Mouse (Mus musculus): ENCODE results near the gene Gpatch8. TPM values are rescaled to one million over a fixed set of nuclear protein-coding genes. Genes with fewer than 3 reads are reported as not detected.

Gene Gpatch8
- polyA plus RNA-seq, 1 experiment from 2014 or later = 25.1 TPM

- H3K9ac ChIP-seq (ENCODE audit: low read depth, low read length) = peak overlapping the region; percentile 94
- H3K4me2 ChIP-seq (ENCODE audit: low read length) = peak overlapping the region; percentile 94
- TF ChIP-seq CTCF (IDR thresholded peaks at IDR 0.05; ENCODE audit: low read depth) = no peak
- DNase-seq (ENCODE audit: low spot score) (peak; percentile 73), ATAC-seq (replicated peaks; ENCODE audit: low FRiP score, low read depth) (0 out of 2 replicates have a peak, but pooled peaks have one; percentile 1)
- peak overlapping the region; percentile 93 for H3K4me3 ChIP-seq (replicated peaks; ENCODE audit: low read depth, low read length)
- no peaks in the 10 kb centered on the region for H3K9me3 ChIP-seq (replicated peaks; ENCODE audit: low read length)
- H3K27me3 ChIP-seq (ENCODE audit: insufficient read depth, low read length) = no peaks in the 10 kb centered on the region
- peak overlapping the region; percentile 85 for H3K27ac ChIP-seq
- WGBS = 10% methylated on average over 7 of the region's 7 CpGs
- peaks cover 23% of the 10 kb centered on the region for H3K4me1 ChIP-seq (replicated peaks; ENCODE audit: insufficient read depth, low read length)
- peaks cover 9% of the 10 kb centered on the region; the same call in 1 of the 2 replicates for H3K36me3 ChIP-seq (ENCODE audit: insufficient read depth, low read length)
These were observed 110.3 kb downstream of the Gpatch8 start for GRCm38 (mm10) chr11:102445891-102446361.

GRCm38 (mm10) chr11:102445264-102445890, 110.8 kb downstream of the Gpatch8 start:
- Histone ChIP-seq H3K36me3 (ENCODE audit: insufficient read depth, low read length) (peaks cover 9% of the 10 kb centered on the region; the same call in 1 of the 2 replicates), H3K9me3 (replicated peaks; ENCODE audit: low read length) (no peaks in the 10 kb centered on the region), H3K4me2 (ENCODE audit: low read length) (peak overlapping the region; percentile 94), H3K27me3 (ENCODE audit: insufficient read depth, low read length) (no peaks in the 10 kb centered on the region), H3K27ac (peak overlapping the region; percentile 85), H3K4me1 (replicated peaks; ENCODE audit: insufficient read depth, low read length) (peaks cover 23% of the 10 kb centered on the region), H3K4me3 (replicated peaks; ENCODE audit: low read depth, low read length) (peak overlapping the region; percentile 93; the same call in 1 of the 2 replicates), H3K9ac (ENCODE audit: low read depth, low read length) (no peak overlapping the region; the same call in 1 of the 2 replicates)
- no peak for TF ChIP-seq CTCF (IDR thresholded peaks at IDR 0.05; ENCODE audit: low read depth)
- 11% methylated on average over 10 of the region's 10 CpGs for whole genome bisulfite sequencing
- DNase-seq (ENCODE audit: low spot score) (peak; percentile 83), ATAC-seq (replicated peaks; ENCODE audit: low FRiP score, low read depth) (peak; percentile 34)

- Histone ChIP-seq H3K27ac (no peak overlapping the region), H3K4me1 (replicated peaks; ENCODE audit: insufficient read depth, low read length) (peaks cover 23% of the 10 kb centered on the region), H3K36me3 (ENCODE audit: insufficient read depth, low read length) (peaks cover 13% of the 10 kb centered on the region), H3K4me3 (replicated peaks; ENCODE audit: low read depth, low read length) (no peak overlapping the region), H3K9ac (ENCODE audit: low read depth, low read length) (no peak overlapping the region), H3K9me3 (replicated peaks; ENCODE audit: low read length) (no peaks in the 10 kb centered on the region), H3K27me3 (ENCODE audit: insufficient read depth, low read length) (no peaks in the 10 kb centered on the region), H3K4me2 (ENCODE audit: low read length) (peak overlapping the region; percentile 94)
- ATAC-seq (replicated peaks; ENCODE audit: low FRiP score, low read depth) = no peak
- DNase-seq (ENCODE audit: low spot score) = no peak
- TF ChIP-seq CTCF (IDR thresholded peaks at IDR 0.05; ENCODE audit: low read depth) = no peak
- 8% methylated on average over 6 of the region's 6 CpGs for WGBS
These were observed 111.4 kb downstream of the Gpatch8 start for GRCm38 (mm10) chr11:102444781-102445180.

GRCm38 (mm10) chr11:102444321-102444720, 111.9 kb downstream of the Gpatch8 start:
- no peak overlapping the region for H3K27ac ChIP-seq
- H3K9me3 ChIP-seq (replicated peaks; ENCODE audit: low read length) = no peaks in the 10 kb centered on the region
- H3K27me3 ChIP-seq (ENCODE audit: insufficient read depth, low read length) = no peaks in the 10 kb centered on the region
- peaks cover 23% of the 10 kb centered on the region for H3K4me1 ChIP-seq (replicated peaks; ENCODE audit: insufficient read depth, low read length)
- H3K4me3 ChIP-seq (replicated peaks; ENCODE audit: low read depth, low read length) = no peak overlapping the region
- peaks cover 16% of the 10 kb centered on the region for H3K36me3 ChIP-seq (ENCODE audit: insufficient read depth, low read length)
- no peak for ATAC-seq (replicated peaks; ENCODE audit: low FRiP score, low read depth)
- no peak overlapping the region for H3K4me2 ChIP-seq (ENCODE audit: low read length)
- WGBS = 83% methylated on average over 3 of the region's 3 CpGs
- no peak for DNase-seq (ENCODE audit: low spot score)
- TF ChIP-seq CTCF (IDR thresholded peaks at IDR 0.05; ENCODE audit: low read depth) = no peak
- no peak overlapping the region for H3K9ac ChIP-seq (ENCODE audit: low read depth, low read length)

- H3K4me1 ChIP-seq (replicated peaks; ENCODE audit: insufficient read depth, low read length) = peaks cover 23% of the 10 kb centered on the region
- H3K27ac ChIP-seq = no peak overlapping the region
- ATAC-seq (replicated peaks; ENCODE audit: low FRiP score, low read depth) = no peak
- H3K9ac ChIP-seq (ENCODE audit: low read depth, low read length) = no peak overlapping the region
- TF ChIP-seq CTCF (IDR thresholded peaks at IDR 0.05; ENCODE audit: low read depth) = no peak
- no peaks in the 10 kb centered on the region for H3K27me3 ChIP-seq (ENCODE audit: insufficient read depth, low read length)
- WGBS = 63% methylated on average over 12 of the region's 12 CpGs
- H3K9me3 ChIP-seq (replicated peaks; ENCODE audit: low read length) = no peaks in the 10 kb centered on the region
- H3K4me3 ChIP-seq (replicated peaks; ENCODE audit: low read depth, low read length) = no peak overlapping the region
- no peak overlapping the region for H3K4me2 ChIP-seq (ENCODE audit: low read length)
- no peak for DNase-seq (ENCODE audit: low spot score)
- H3K36me3 ChIP-seq (ENCODE audit: insufficient read depth, low read length) = peaks cover 19% of the 10 kb centered on the region
These were observed 112.5 kb downstream of the Gpatch8 start for GRCm38 (mm10) chr11:102443740-102444139.

- H3K36me3 ChIP-seq (ENCODE audit: insufficient read depth, low read length) = peaks cover 19% of the 10 kb centered on the region
- no peak overlapping the region for H3K4me2 ChIP-seq (ENCODE audit: low read length)
- WGBS = 84% methylated on average over 6 of the region's 6 CpGs
- peaks cover 33% of the 10 kb centered on the region for H3K4me1 ChIP-seq (replicated peaks; ENCODE audit: insufficient read depth, low read length)
- H3K27me3 ChIP-seq (ENCODE audit: insufficient read depth, low read length) = no peaks in the 10 kb centered on the region
- no peaks in the 10 kb centered on the region for H3K9me3 ChIP-seq (replicated peaks; ENCODE audit: low read length)
- ATAC-seq (replicated peaks; ENCODE audit: low FRiP score, low read depth) (no peak), DNase-seq (ENCODE audit: low spot score) (no peak)
- no peak overlapping the region for H3K4me3 ChIP-seq (replicated peaks; ENCODE audit: low read depth, low read length)
- no peak for TF ChIP-seq CTCF (IDR thresholded peaks at IDR 0.05; ENCODE audit: low read depth)
- no peak overlapping the region for H3K9ac ChIP-seq (ENCODE audit: low read depth, low read length)
- no peak overlapping the region for H3K27ac ChIP-seq
These were observed 114.1 kb downstream of the Gpatch8 start for GRCm38 (mm10) chr11:102442089-102442488.

All from kidney, postnatal 0 days (tissue).